Mouse (Mus musculus): ENCODE measurements around the gene Tmem132d.
"Not testable (repeated sequence)": the region's sequence is repeated elsewhere in the genome, so short reads cannot be mapped to it uniquely, and the experiment has no call there.

The Tmem132d gene

DNA sequence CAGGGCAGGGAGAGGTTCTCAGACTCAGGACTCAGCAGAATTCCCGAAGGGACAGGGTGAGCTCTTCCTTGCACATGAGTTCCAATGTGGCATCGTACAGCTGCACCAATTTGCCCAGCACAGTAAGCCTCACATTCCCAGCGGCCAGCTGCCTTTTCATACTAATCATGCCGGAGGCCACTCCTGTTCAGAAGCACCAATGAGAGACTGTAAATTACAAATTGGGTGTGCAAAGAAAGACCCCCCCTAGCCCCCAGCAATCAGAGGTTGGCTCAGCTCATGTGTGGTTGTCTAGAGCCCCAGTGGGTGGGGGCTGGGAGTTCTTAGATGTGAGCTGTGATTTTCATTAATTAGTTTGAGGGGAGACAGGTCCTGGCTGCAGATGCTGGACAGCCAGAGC is 677.3 kb downstream of the Tmem132d start:
- no peak for DNase-seq

GRCm38 (mm10) chr5:127751262-127751975 is 681.5 kb downstream of the Tmem132d start:
- DNase-seq: no peak

DNA sequence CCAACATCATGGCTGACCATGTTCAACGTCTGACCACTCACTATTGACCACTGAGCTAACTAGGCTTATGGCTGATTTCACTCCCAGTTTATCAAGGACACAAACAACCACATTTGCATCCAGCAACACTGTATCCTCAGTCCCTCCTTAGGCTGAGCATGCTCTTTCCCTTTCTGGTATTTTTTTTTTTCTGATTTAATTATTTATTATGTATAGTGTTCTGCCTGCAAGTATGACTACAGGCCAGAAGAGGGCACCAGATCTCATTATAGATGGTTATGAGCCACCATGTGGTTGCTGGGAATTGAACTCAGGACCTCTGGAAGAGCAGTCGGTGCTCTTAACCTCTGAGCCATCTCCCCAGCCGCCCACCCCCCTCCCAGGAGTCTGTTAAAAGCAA is 683.3 kb downstream of the Tmem132d start:
- not testable (repeated sequence) for DNase-seq

GRCm38 (mm10) chr5:127741331-127741730 is 691.5 kb downstream of the Tmem132d start:
- DNase-seq: no peak

Measured in kidney, adult 18-20 months (tissue).